Mouse (Mus musculus) embryo, embryonic 10 days (tissue): Measurements from ENCODE around the gene Rbfox2.

Experiments
- DNase-seq: peaks from one replicate; pipeline ENCODE4 v3.0.0-alpha.2; 2015; ENCODE audit warnings: low spot score

The Rbfox2 gene

GRCm38 (mm10) chr15:77230144-77230543 lies 76.7 kb downstream of the Rbfox2 start:
- DNase-seq, result no peak

DNA sequence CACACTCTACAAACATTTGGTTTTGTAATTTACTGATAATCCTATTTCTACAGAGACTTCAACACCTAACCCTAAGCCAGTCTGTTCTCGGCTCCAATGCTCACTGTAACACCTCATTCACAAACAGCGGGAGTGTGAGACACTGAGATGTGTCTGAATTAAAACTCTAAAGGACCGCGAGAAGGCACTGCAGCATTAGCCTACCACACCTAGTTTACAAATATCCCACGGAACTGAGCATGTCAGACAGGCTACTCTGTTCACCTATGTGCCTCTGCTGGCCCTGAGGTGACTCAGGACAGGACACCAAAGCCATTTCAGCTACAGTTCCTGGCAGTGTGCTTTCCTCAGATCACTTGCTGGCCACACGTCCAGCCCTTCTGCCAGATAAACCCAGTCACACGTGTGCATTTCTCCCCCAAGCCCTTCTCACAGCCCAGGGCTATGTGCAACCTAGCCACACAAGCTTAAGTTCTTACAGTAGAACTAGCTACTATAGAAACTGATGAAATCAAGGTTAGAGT lies 79.9 kb downstream of the Rbfox2 start:
- no peak for DNase-seq

- DNase-seq, result no peak
Measured at GRCm38 (mm10) chr15:77225858-77226257, 80.9 kb downstream of the Rbfox2 start.

- DNase-seq, result peak; percentile 77
Measured at GRCm38 (mm10) chr15:77225274-77225673, 81.5 kb downstream of the Rbfox2 start.

DNA sequence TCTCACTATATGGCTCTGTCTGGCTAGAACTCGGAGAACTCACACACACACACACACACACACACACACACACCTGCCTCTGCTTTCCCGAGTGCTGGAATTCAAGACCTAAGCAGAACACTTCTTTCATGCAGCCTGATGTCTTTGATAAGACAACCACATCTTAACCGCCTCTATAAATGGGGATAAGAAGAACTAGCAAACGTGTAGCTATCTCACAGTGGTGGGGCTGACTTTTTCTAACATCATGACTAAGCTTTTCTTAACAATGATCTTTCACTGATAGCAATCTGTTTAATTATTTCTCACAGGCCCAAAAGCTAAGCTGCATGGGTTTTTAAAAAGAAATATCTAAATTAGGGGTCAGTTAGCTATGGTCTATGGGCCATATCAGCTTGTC lies 86.0 kb downstream of the Rbfox2 start:
- DNase-seq, result no peak

DNA sequence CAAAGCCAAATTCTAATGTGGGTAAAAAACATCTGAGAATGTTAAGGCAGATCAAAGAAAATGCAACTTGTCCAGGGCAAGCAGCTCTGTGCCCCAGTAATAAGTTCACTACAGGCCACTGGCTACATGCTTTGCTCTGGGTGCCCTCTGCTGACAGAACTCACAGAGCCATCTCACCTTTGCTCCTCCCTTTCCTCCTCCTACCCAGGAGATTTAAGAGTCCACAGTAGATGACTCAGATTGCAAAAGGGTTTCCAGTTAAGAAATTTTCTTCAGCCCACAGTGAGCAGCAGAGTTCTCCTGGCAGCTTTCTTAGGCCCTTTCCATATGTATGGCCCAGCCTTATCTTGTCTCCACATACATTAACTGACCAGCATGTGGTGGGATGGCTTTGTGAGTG lies 86.7 kb downstream of the Rbfox2 start:
- peak; percentile 59 for DNase-seq

DNA sequence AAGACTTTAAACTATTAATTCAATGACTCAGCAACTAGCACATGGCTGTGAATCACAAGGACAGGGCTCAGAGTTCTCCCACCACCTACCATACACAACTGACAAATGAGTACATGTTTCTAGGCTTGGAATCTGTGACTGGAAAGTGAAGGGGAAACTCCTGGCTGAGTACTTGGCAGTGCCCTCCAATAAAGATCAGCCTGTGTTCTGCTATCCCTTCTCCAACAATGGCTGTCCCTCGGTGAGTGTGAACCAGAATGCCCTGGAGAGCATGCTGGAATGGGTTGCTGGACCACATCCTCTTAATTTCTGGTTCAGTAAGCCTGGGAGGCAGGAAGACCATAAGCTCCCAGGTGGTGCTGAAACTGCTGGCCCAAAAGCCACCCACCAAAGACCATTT lies 87.2 kb downstream of the Rbfox2 start:
- no peak for DNase-seq

- DNase-seq, result no peak
Measured at GRCm38 (mm10) chr15:77218007-77218406, 88.8 kb downstream of the Rbfox2 start.

- no peak for DNase-seq
Measured at GRCm38 (mm10) chr15:77217523-77217922, 89.3 kb downstream of the Rbfox2 start.

GRCm38 (mm10) chr15:77216704-77217103 lies 90.1 kb downstream of the Rbfox2 start:
- DNase-seq, result no peak

- DNase-seq, result peak; percentile 65
Measured at GRCm38 (mm10) chr15:77215178-77215800, 91.5 kb downstream of the Rbfox2 start.

DNA sequence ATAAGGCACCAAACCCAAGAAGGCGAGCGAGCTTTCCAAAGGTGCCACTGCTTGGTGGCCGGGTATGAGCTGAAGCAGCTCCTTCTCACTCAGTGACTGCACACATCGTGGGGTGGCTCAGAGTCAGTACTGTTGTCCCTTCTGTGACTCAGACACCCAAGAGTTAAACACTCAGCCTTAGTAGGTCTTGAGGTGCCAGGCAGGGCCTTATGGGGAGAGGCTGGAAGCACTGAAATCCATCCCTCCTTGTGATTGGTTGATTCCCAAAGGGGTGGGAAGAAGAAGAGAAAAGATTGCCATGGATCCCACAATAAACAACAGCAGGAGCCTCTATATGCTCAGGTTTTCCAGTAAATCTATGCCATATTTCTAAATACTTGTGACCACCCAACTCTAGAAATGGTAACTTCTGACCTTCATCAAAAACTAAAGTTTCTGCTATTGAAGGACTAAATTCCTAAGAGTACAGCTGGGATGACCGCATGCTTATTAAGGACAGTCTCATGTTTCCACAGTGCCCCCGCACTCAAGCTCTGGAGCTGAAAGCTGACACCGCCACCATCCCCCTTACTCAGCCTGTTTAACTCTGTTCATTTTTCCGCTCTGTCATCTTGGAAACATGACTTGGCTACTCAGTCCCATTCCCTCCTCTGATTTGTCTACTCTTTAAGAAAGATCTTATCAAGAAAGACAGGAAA lies 92.2 kb downstream of the Rbfox2 start:
- peak; percentile 93 for DNase-seq

- DNase-seq, result peak; percentile 18
Measured at GRCm38 (mm10) chr15:77213829-77214228, 93.0 kb downstream of the Rbfox2 start.

GRCm38 (mm10) chr15:77212818-77213217 lies 94.0 kb downstream of the Rbfox2 start:
- DNase-seq, result peak; percentile 42

DNA sequence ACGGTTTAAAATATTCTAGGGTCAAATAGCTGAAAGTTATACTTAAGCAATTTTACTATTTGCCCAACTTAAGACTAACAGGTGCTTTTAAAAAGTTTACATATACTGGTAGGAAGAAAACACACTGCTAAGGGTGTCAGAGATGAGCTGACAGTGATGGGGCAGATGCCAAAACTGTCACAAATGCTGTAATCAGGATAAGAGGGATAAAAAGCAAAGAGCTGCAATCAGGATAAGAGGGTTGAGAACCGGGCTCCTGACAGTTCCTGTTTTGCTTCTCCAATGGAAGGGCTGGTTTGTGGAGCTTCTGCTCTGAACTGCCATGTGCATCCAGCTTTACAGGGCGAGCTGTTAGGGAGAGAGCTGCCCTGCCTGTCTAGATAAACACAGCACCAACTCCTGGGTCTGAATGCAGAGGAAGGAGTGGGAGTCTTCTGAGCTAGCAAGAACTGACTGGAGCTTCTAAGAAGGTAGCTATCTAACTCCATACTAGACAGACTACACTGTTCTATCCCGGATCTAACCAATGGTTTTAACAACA lies 94.5 kb downstream of the Rbfox2 start:
- DNase-seq, result no peak

DNA sequence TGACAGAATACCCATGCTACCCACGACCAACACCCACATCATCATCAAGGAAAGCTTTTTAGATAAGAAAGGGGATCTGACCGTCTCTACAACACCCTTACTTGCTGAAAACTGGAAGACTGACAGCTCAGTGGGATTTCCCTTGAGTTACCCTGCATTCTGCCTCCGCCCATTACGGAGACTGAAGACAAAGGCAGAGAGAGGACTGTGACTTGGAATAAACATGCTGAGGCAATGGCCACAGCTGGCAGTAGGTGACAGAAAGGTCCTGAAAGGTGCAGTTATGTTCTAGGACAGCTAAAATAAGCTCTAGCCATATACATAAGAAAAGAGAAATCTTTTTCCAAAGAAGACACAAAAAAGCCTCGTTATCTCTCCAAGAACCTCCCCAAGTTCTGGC lies 99.8 kb downstream of the Rbfox2 start:
- no peak for DNase-seq

DNA sequence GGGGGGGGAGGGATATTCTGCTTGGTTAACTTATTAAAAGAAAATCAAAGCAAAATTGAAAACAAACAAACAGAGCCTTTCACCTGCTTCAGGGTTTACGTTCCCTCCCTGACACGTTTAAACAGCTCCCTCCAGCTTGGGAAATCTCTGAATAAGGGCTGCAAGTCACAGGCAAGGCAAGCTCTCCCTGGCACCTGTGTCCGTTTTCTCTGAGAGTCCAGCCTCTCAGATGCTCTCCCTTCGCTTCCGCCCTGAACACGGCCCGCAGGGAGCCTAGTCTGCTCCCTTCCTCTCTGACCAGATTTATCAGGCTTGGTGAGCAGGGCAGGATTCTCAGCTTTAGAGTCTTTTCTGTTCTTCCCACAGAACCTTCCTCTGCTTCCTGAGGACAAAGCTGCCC lies 101.9 kb downstream of the Rbfox2 start:
- no peak for DNase-seq

- DNase-seq, result no peak
Measured at GRCm38 (mm10) chr15:77203255-77203981, 103.4 kb downstream of the Rbfox2 start.

- no peak for DNase-seq
Measured at GRCm38 (mm10) chr15:77202881-77203254, 103.9 kb downstream of the Rbfox2 start.

DNA sequence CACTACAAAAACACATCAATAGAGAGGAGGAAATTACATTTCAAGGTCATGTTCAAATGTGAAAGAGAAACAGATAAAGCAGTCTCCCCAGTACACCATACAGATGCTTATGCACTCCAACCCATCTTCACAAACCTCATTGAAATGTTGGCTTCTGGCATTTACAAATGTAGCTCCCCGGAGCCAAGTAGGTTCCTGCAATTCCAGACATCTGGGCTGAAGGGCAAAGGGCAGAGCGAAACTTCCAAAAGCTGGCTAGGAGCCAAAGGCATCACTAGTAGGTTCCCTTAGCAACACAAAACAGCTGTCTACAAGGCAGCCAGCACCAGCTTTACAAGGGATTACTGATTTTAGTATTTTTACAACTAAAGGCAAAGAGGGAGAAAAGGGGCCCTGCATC lies 104.6 kb downstream of the Rbfox2 start:
- DNase-seq, result peak; percentile 83

DNA sequence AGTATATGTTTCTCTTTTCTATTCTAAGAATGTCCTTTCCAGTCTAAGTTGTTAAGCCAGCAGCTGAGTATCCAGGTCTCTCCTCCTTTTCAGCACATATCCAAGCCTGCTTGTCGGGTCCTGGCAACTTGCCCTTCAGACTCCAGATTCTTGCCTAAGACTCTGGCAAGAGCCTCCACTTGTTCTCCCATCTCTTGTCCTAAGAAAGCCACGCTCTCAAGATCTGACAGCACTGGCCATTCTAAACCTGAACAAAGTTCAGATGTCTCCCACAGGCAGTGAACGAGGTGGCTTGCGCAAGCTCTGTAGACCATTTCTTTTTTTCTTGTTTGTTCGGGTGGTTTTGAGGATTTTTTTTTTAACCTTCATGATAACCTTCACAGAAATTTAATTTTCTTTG lies 110.0 kb downstream of the Rbfox2 start:
- DNase-seq, result no peak

DNA sequence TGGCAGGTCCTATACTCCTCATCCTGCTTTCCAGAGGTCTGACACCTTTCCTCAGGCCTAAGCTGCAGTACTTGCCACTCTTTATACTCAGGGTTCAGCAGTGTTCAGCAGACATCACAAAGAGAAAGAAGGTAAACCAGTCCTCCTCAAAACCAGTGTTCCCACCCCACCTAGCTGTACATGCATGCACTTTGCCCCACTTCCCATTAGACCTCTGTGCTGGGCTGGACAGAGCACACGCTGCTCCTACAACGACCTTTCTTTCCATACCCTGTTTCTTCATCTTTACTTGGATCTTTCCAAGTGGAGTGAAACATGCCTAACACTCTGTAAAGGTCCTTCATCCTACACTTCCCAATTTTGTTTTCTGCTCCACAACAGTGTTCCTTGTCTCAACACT lies 110.8 kb downstream of the Rbfox2 start:
- no peak for DNase-seq
